Mouse (Mus musculus) midbrain, postnatal 0 days (tissue): ENCODE results near the gene Zfp740. TPM values are rescaled to one million over a fixed set of nuclear protein-coding genes. Genes with fewer than 3 reads are reported as not detected.

Experiments
- ATAC-seq: fragments of 200-750 bp; cut with Nextera tagmentation; 2 replicates; pipeline ENCODE4 v1.8.0; 2017; ENCODE audit warnings: moderate number of reproducible peaks, mild to moderate bottlenecking, moderate TSS enrichment, moderate library complexity; ENCODE audit not compliant: low FRiP score
- DNase-seq: peaks from one replicate; pipeline ENCODE4 v3.0.0-alpha.2; 2015; ENCODE audit warnings: low spot score
- H3K27ac ChIP-seq: fragments of 300-500 bp; sonication (generic); 2 replicates; pipeline ENCODE4 v1.5.1; 2014; ENCODE audit warnings: low read depth, mild to moderate bottlenecking, low read length, mixed read lengths
- H3K27me3 ChIP-seq: fragments of 300-500 bp; sonication (generic); 2 replicates; pipeline ENCODE4 v1.6.1; 2014; ENCODE audit warnings: low read length, control low read depth, mixed read lengths; ENCODE audit not compliant: insufficient read depth
- H3K36me3 ChIP-seq: fragments of 300-500 bp; sonication (generic); 2 replicates; pipeline ENCODE4 v1.6.1; 2014; ENCODE audit warnings: low read length, control low read depth, mixed read lengths; ENCODE audit not compliant: insufficient read depth
- H3K4me1 ChIP-seq: fragments of 300-500 bp; sonication (generic); 2 replicates; pipeline ENCODE4 v1.6.1; 2014; ENCODE audit warnings: mild to moderate bottlenecking, control low read depth, antibody characterized with exemption, low read length, mixed read lengths; ENCODE audit not compliant: insufficient read depth
- H3K4me2 ChIP-seq: fragments of 300-500 bp; sonication (generic); 2 replicates; pipeline ENCODE4 v1.6.1; 2014; ENCODE audit warnings: low read depth, mild to moderate bottlenecking, low read length, mixed read lengths; ENCODE audit not compliant: poor library complexity, severe bottlenecking
- H3K4me3 ChIP-seq: fragments of 300-500 bp; sonication (generic); 2 replicates; pipeline ENCODE4 v1.5.1; 2014; ENCODE audit warnings: low read depth, mild to moderate bottlenecking, low read length, moderate library complexity
- H3K9ac ChIP-seq: fragments of 300-500 bp; sonication (generic); replicated peaks from 2 replicates; pipeline ENCODE4 v1.6.1; 2014; ENCODE audit warnings: mild to moderate bottlenecking, low read length, moderate library complexity, mixed read lengths; ENCODE audit not compliant: poor library complexity, severe bottlenecking
- H3K9me3 ChIP-seq: fragments of 300-500 bp; sonication (generic); 2 replicates; pipeline ENCODE4 v1.6.1; 2016; ENCODE audit warnings: low read length, control low read depth
- CTCF ChIP-seq: IDR thresholded peaks from 2 replicates; pipeline ENCODE4 v1.5.1; 2016; ENCODE audit warnings: antibody characterized with exemption, mild to moderate bottlenecking
- WGBS: fragments of 180-500 bp; shearing (Covaris S2); extraction: QIAGEN DNeasy Blood & Tissue Kit; methylation state at CpG from one replicate; pipeline ENCODE4 v1.1.7; 2014; 5-methylcytosine and 5-hydroxymethylcytosine counted together
- polyA plus RNA-seq: library from polyadenylated mRNA; unstranded; fragments of >200 nt; fragmentation: Nextera tagmentation; extraction: Ambion mirVana; gene quantifications from 2 replicates; pipeline ENCODE4 v1.2.1, GENCODE M21; 2015
- total RNA-seq: library from RNA; depleted of rRNA; stranded (reverse); fragments of >200 nt; gene quantifications from 2 replicates; pipeline ENCODE4 v1.2.3, GENCODE M21; 2014

The Zfp740 gene
- total and polyA plus RNA-seq, 2 experiments from 2014 or later: 27.6 to 42.9 TPM

- Histone ChIP-seq H3K27me3 (peaks cover 16% of the 10 kb centered on the region), H3K9me3 (no peaks in the 10 kb centered on the region), H3K27ac (no peak overlapping the region), H3K36me3 (no peaks in the 10 kb centered on the region), H3K4me3 (no peak overlapping the region), H3K4me2 (no peak overlapping the region), H3K9ac (no peak overlapping the region), H3K4me1 (peaks cover 8% of the 10 kb centered on the region; the same call in 1 of the 2 replicates)
- WGBS: 38% methylated on average over 12 of the region's 12 CpGs
- DNase-seq (no peak), ATAC-seq (no peak)
- TF ChIP-seq CTCF: no peak
Observed at GRCm38 (mm10) chr15:102242404-102243228, 39.6 kb downstream of the Zfp740 start.

DNA sequence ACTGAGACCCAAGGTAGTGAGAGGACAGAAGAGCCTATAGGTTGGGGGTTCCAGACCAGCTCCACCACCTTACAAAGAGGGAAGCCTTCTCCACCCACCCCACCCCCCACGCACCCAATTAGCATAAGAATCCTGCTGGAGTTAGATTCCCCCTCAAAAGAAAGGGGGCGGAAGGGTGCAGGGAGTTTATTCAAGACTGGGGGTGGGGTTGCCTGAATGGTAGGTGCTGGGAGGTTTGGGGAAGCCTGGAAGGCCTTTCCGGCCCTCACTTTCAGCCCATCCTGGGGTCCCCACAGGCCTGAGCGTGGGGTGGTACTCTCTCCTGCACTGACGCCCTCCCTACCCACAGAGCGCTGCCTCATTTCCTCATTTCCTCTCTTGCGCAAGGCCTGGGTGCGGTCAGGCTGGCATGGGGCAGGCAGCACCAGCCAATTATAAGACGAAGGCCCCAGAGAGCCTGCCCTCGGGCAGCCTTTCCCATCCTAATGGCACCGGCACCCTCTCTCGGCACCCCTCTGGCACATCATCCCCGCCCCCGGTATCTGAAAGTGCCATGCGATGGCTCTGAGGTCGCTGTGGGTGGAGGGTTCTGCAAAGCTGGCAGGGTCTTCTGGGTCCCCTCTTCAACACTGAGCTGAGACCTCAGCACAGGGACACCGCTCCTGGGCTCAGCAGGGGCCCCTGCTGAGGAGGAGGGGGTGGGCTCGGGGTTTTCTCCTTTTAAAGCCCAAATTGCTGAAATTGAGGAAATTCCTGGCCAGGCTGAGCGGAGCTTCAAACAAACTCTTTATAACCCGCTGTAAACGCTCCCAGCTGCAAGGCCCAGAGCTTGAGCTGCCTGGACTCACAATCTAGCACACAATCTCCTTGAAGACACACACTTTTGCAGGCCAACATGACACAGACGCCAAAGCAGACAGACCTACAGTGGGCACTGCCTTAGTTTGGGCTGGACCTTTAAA lies 40.5 kb downstream of the Zfp740 start:
- peaks cover 8% of the 10 kb centered on the region; the same call in 1 of the 2 replicates for H3K4me1 ChIP-seq

DNA sequence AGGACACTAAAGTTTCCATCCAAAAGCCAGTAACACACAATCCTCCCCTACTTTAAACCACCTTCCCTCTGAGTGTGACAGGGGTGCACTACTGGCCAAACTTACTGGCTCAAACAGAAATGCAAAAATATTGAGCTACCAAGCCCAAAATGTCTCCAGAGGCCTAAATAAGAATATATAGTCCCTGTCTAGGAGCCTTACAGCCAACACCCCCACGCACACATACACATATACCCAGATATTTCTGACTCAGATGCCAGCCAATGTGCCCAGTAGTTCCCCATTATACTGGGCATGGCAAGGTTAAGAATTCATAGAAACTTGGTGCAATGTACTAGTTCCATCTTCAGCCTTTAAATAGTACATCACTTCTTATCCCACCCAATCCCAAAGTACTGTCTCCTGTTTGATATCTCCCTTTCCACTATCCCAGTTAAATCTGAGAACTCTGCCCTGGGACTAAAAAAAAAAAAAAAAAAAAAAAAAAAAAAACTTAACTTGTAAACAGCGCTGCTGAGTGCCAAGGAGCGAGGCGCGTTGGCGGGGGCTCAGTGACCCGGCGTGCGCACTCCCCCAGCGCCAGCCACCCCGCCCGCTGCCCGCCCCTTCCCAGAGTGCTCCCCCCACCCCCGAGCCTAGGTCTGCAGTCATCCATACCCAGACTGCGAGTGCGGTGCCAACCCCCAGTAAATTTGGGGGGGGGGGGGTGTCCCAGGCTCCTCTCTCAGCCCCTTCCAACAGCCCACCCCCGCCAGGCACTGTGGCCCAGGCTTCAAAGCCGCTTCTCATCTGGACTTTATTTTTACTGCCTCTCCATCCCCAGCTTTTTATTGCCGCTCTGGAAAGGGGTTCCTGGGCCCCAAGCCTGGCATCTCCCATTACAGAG lies 41.5 kb downstream of the Zfp740 start:
- no peak for TF ChIP-seq CTCF
- Histone ChIP-seq H3K4me3 (peak overlapping the region; percentile 50), H3K9me3 (no peaks in the 10 kb centered on the region), H3K36me3 (no peaks in the 10 kb centered on the region), H3K4me2 (peak overlapping the region; percentile 93), H3K27ac (no peak overlapping the region), H3K27me3 (peaks cover 16% of the 10 kb centered on the region), H3K9ac (no peak overlapping the region), H3K4me1 (peaks cover 8% of the 10 kb centered on the region; the same call in 1 of the 2 replicates)
- no peak for DNase-seq
- WGBS: 11% methylated on average over 19 of the region's 19 CpGs
- ATAC-seq: no peak

More for the DNA sequence above, 40.5 kb downstream of the Zfp740 start:
- ATAC-seq (no peak), DNase-seq (no peak)
- TF ChIP-seq CTCF: no peak
- peaks cover 16% of the 10 kb centered on the region for H3K27me3 ChIP-seq
- peak overlapping the region; percentile 33; the same call in 1 of the 2 replicates for H3K9ac ChIP-seq
- no peak overlapping the region for H3K27ac ChIP-seq
- no peak overlapping the region; the same call in 1 of the 2 replicates for H3K4me3 ChIP-seq
- no peaks in the 10 kb centered on the region for H3K36me3 ChIP-seq
- H3K4me2 ChIP-seq: peak overlapping the region; percentile 32
- WGBS: 20% methylated on average over 22 of the region's 22 CpGs
- no peaks in the 10 kb centered on the region for H3K9me3 ChIP-seq

GRCm38 (mm10) chr15:102245461-102245881 lies 42.4 kb downstream of the Zfp740 start:
- Histone ChIP-seq H3K36me3 (no peaks in the 10 kb centered on the region), H3K4me3 (peak overlapping the region; percentile 50), H3K27me3 (peaks cover 25% of the 10 kb centered on the region), H3K4me2 (peak overlapping the region; percentile 93), H3K4me1 (peaks cover 8% of the 10 kb centered on the region; the same call in 1 of the 2 replicates), H3K9me3 (no peaks in the 10 kb centered on the region), H3K9ac (0 out of 2 replicates have a peak overlapping the region, but pooled peaks have one; percentile 69), H3K27ac (no peak overlapping the region)
- ATAC-seq: no peak
- 7% methylated on average over 14 of the region's 14 CpGs for WGBS
- TF ChIP-seq CTCF: no peak
- DNase-seq: no peak
